Mouse (Mus musculus): ENCODE measurements around the gene Klhl12. TPM values are rescaled to one million over a fixed set of nuclear protein-coding genes. Genes with fewer than 3 reads are reported as not detected.

The Klhl12 gene
- total RNA-seq, 1 experiment from 2014 or later = 38.4 TPM

Other genes with a start within 250 kb of the Klhl12 start
- gene Adora1, start 220.1 kb upstream of the Klhl12 start, total RNA-seq (2017) = not detected in 2 replicates
- gene Myog, start 165.5 kb upstream of the Klhl12 start, total RNA-seq (2017) = not detected in 2 replicates
- gene Ppfia4, start 122.6 kb upstream of the Klhl12 start, total RNA-seq (2017) = 2.9 and 3.2 TPM in 2 replicates
- gene Tmem183a, start 93.6 kb upstream of the Klhl12 start, total RNA-seq (2017) = 63.7 and 74.1 TPM in 2 replicates
- gene 4933406M09Rik, start 69.6 kb upstream of the Klhl12 start, total RNA-seq (2017) = 0.35 TPM in 1 of 2 replicates, not detected in the other
- 82.5 and 86.9 TPM in 2 replicates for gene Cyb5r1, start 50.0 kb upstream of the Klhl12 start, total RNA-seq (2017)
- gene Adipor1, start 40.2 kb upstream of the Klhl12 start, total RNA-seq (2017) = 373 and 380 TPM in 2 replicates
- gene Rabif, start 39.1 kb downstream of the Klhl12 start, total RNA-seq (2017) = 16.9 and 21.1 TPM in 2 replicates
- not detected in 2 replicates for gene Mgat4e, start 94.2 kb downstream of the Klhl12 start, total RNA-seq (2017)
- gene Kdm5b, start 104.6 kb downstream of the Klhl12 start, total RNA-seq (2017) = 57.0 and 59.7 TPM in 2 replicates
- gene Syt2, start 191.1 kb downstream of the Klhl12 start, total RNA-seq (2017) = 0.12 TPM in 1 of 2 replicates, not detected in the other